Mouse (Mus musculus) midbrain, embryonic 10.5 days (tissue): ENCODE data around the gene Tuba3a. TPM values are rescaled to one million over a fixed set of nuclear protein-coding genes. Genes with fewer than 3 reads are reported as not detected.

Experiments used
- DNase-seq: peaks from one replicate; pipeline ENCODE4 v3.0.0-alpha.2; 2017; ENCODE audit warnings: low spot score
- H3K27ac ChIP-seq: fragments of 300-500 bp; sonication (generic); replicated peaks from 2 replicates; pipeline ENCODE4 v1.5.1; 2016; ENCODE audit warnings: mild to moderate bottlenecking
- H3K27me3 ChIP-seq: fragments of 300-500 bp; sonication (generic); 2 replicates; pipeline ENCODE4 v1.6.1; 2016; ENCODE audit warnings: low read depth, mild to moderate bottlenecking; ENCODE audit not compliant: poor library complexity, severe bottlenecking
- H3K36me3 ChIP-seq: fragments of 300-500 bp; sonication (generic); 2 replicates; pipeline ENCODE4 v1.6.1; 2016; ENCODE audit warnings: mild to moderate bottlenecking, moderate library complexity
- H3K4me1 ChIP-seq: fragments of 300-500 bp; sonication (generic); 2 replicates; pipeline ENCODE4 v1.6.1; 2016
- H3K4me3 ChIP-seq: fragments of 300-500 bp; sonication (generic); 2 replicates; pipeline ENCODE4 v1.5.1; 2016; ENCODE audit warnings: mild to moderate bottlenecking, moderate library complexity
- H3K9me3 ChIP-seq: fragments of 300-500 bp; sonication (generic); replicated peaks from 2 replicates; pipeline ENCODE4 v1.6.1; 2016; ENCODE audit warnings: mild to moderate bottlenecking
- WGBS: fragments of 180-500 bp; shearing (Covaris S2); methylation state at CpG from one replicate; pipeline ENCODE4 v1.1.7; 2016; 5-methylcytosine and 5-hydroxymethylcytosine counted together
- polyA plus RNA-seq: library from polyadenylated mRNA; unstranded; fragments of >200 nt; fragmentation: Nextera tagmentation; extraction: Ambion mirVana; gene quantifications from 2 replicates; pipeline ENCODE4 v1.2.1, GENCODE M21; 2016

Gene Tuba3a
- polyA plus RNA-seq, result 0.11 TPM in 1 of 2 replicates, not detected in the other

- H3K27ac ChIP-seq, result no peak within 1 kb of the TSS
- 93% methylated on average over 22 of the region's 22 CpGs for WGBS
- H3K36me3 ChIP-seq, result no peaks in the 10 kb centered on the region
- H3K4me3 ChIP-seq, result no peak within 1 kb of the TSS
- H3K4me1 ChIP-seq, result no peaks in the 10 kb centered on the region
- H3K27me3 ChIP-seq, result no peaks in the 10 kb centered on the region
- peaks cover 3% of the 10 kb centered on the region; the same call in 1 of the 2 replicates for H3K9me3 ChIP-seq
- no peak for DNase-seq
These were observed at the start of gene Tuba3a for GRCm38 (mm10) chr6:125285890-125286289. Gene Tuba3a, minus strand, starts transcription at chr6:125286042.

- peaks cover 16% of the 10 kb centered on the region for H3K4me1 ChIP-seq
- H3K27ac ChIP-seq, result no peak overlapping the region; the same call in 1 of the 2 replicates
- no peak overlapping the region for H3K4me3 ChIP-seq
- 60% methylated on average over 2 of the region's 2 CpGs for WGBS
- no peaks in the 10 kb centered on the region for H3K36me3 ChIP-seq
- DNase-seq, result no peak
- H3K27me3 ChIP-seq, result peaks cover 11% of the 10 kb centered on the region
- H3K9me3 ChIP-seq, result no peaks in the 10 kb centered on the region
These were observed 48.5 kb upstream of the Tuba3a start for GRCm38 (mm10) chr6:125334356-125334755.

GRCm38 (mm10) chr6:125333112-125333899, 47.5 kb upstream of the Tuba3a start:
- H3K27ac ChIP-seq, result no peak overlapping the region
- peaks cover 15% of the 10 kb centered on the region for H3K27me3 ChIP-seq
- no peak for DNase-seq
- 80% methylated on average over 14 of the region's 14 CpGs for WGBS
- H3K36me3 ChIP-seq, result no peaks in the 10 kb centered on the region
- no peaks in the 10 kb centered on the region for H3K9me3 ChIP-seq
- H3K4me1 ChIP-seq, result peaks cover 16% of the 10 kb centered on the region
- no peak overlapping the region for H3K4me3 ChIP-seq

GRCm38 (mm10) chr6:125330626-125331326, 44.9 kb upstream of the Tuba3a start:
- peak; percentile 83 for DNase-seq
- Histone ChIP-seq H3K4me1 (peaks cover 16% of the 10 kb centered on the region), H3K27ac (peak overlapping the region; percentile 65), H3K36me3 (no peaks in the 10 kb centered on the region), H3K4me3 (peak overlapping the region; percentile 58), H3K27me3 (peaks cover 15% of the 10 kb centered on the region), H3K9me3 (no peaks in the 10 kb centered on the region)
- 1% methylated on average over 39 of the region's 39 CpGs for WGBS

GRCm38 (mm10) chr6:125328243-125328642, 42.4 kb upstream of the Tuba3a start:
- Histone ChIP-seq H3K4me1 (peaks cover 8% of the 10 kb centered on the region), H3K27me3 (peaks cover 37% of the 10 kb centered on the region), H3K9me3 (no peaks in the 10 kb centered on the region), H3K4me3 (no peak overlapping the region), H3K27ac (no peak overlapping the region), H3K36me3 (no peaks in the 10 kb centered on the region)
- 79% methylated on average over 5 of the region's 5 CpGs for WGBS
- no peak for DNase-seq

GRCm38 (mm10) chr6:125325337-125325736, 39.5 kb upstream of the Tuba3a start:
- Histone ChIP-seq H3K4me1 (peaks cover 21% of the 10 kb centered on the region), H3K27me3 (peaks cover 65% of the 10 kb centered on the region), H3K27ac (no peak overlapping the region), H3K36me3 (no peaks in the 10 kb centered on the region), H3K9me3 (no peaks in the 10 kb centered on the region), H3K4me3 (no peak overlapping the region)
- DNase-seq, result no peak
- WGBS, result 74% methylated on average over 6 of the region's 6 CpGs

GRCm38 (mm10) chr6:125323547-125323946, 37.7 kb upstream of the Tuba3a start:
- H3K4me1 ChIP-seq, result peaks cover 20% of the 10 kb centered on the region
- H3K4me3 ChIP-seq, result no peak overlapping the region
- H3K27me3 ChIP-seq, result peaks cover 69% of the 10 kb centered on the region
- no peak overlapping the region for H3K27ac ChIP-seq
- H3K9me3 ChIP-seq, result no peaks in the 10 kb centered on the region
- 69% methylated on average over 6 of the region's 6 CpGs for WGBS
- H3K36me3 ChIP-seq, result no peaks in the 10 kb centered on the region
- DNase-seq, result no peak

GRCm38 (mm10) chr6:125322794-125323193, 37.0 kb upstream of the Tuba3a start:
- peaks cover 71% of the 10 kb centered on the region for H3K27me3 ChIP-seq
- peaks cover 20% of the 10 kb centered on the region for H3K4me1 ChIP-seq
- no peak overlapping the region for H3K4me3 ChIP-seq
- no peak overlapping the region for H3K27ac ChIP-seq
- H3K9me3 ChIP-seq, result no peaks in the 10 kb centered on the region
- no peaks in the 10 kb centered on the region for H3K36me3 ChIP-seq
- DNase-seq, result no peak
- WGBS, result 69% methylated on average over 13 of the region's 13 CpGs

- H3K27me3 ChIP-seq, result peaks cover 76% of the 10 kb centered on the region
These were observed 35.4 kb upstream of the Tuba3a start for GRCm38 (mm10) chr6:125321114-125321855.

GRCm38 (mm10) chr6:125320323-125320722, 34.5 kb upstream of the Tuba3a start, which contains the start of gene Scnn1a:
Gene Scnn1a, plus strand, starts transcription at chr6:125320659.
- no peak for DNase-seq
- Histone ChIP-seq H3K36me3 (no peaks in the 10 kb centered on the region), H3K9me3 (no peaks in the 10 kb centered on the region), H3K4me1 (peaks cover 20% of the 10 kb centered on the region), H3K27me3 (peaks cover 76% of the 10 kb centered on the region), H3K27ac (no peak within 1 kb of the TSS), H3K4me3 (peak within 1 kb of the TSS; percentile 4; the same call in 1 of the 2 replicates)
- 70% methylated on average over 1 of the region's 1 CpGs for WGBS

More at GRCm38 (mm10) chr6:125321114-125321855, 35.4 kb upstream of the Tuba3a start:
- 6% methylated on average over 26 of the region's 26 CpGs for WGBS
- H3K27ac ChIP-seq, result no peak overlapping the region
- H3K4me1 ChIP-seq, result peaks cover 20% of the 10 kb centered on the region
- DNase-seq, result no peak
- H3K4me3 ChIP-seq, result peak overlapping the region; percentile 4; the same call in 1 of the 2 replicates
- no peaks in the 10 kb centered on the region for H3K9me3 ChIP-seq
- no peaks in the 10 kb centered on the region for H3K36me3 ChIP-seq

GRCm38 (mm10) chr6:125319919-125320296, 34.1 kb upstream of the Tuba3a start:
- Histone ChIP-seq H3K9me3 (no peaks in the 10 kb centered on the region), H3K4me1 (peaks cover 20% of the 10 kb centered on the region), H3K36me3 (no peaks in the 10 kb centered on the region), H3K4me3 (no peak overlapping the region), H3K27me3 (peaks cover 73% of the 10 kb centered on the region), H3K27ac (no peak overlapping the region)
- DNase-seq, result no peak
